Comparison of ENCODE assay signal across 8 mouse cellular contexts in genomic region chr6:31218880-31219279, GRCm38 (mm10).
DNase-seq lines count a peak whose midpoint lies in the region; ATAC-seq lines count a peak whose summit lies in the region.

No protein-coding gene starts in this region.

- ATAC-seq in kidney, embryonic 15.5 days (replicated peaks; ENCODE audit: low FRiP score), result no peak
- ATAC-seq in intestine, embryonic 15.5 days, result no peak
- ATAC-seq in neural tube, embryonic 12.5 days (ENCODE audit: low FRiP score, low read depth), result no peak

- H3K27me3 ChIP-seq in kidney, embryonic 15.5 days, result peaks cover 96% of the 10 kb centered on the region
- peaks cover 98% of the 10 kb centered on the region for H3K27me3 ChIP-seq in embryonic facial prominence, embryonic 10.5 days (replicated peaks; ENCODE audit: low read depth, poor library complexity, severe bottlenecking)
- H3K27me3 ChIP-seq in intestine, embryonic 15.5 days (replicated peaks), result peaks cover 49% of the 10 kb centered on the region
- H3K27me3 ChIP-seq in neural tube, embryonic 12.5 days (replicated peaks), result peaks cover 52% of the 10 kb centered on the region

- H3K9ac ChIP-seq in kidney, embryonic 15.5 days, result no peak overlapping the region
- H3K9ac ChIP-seq in intestine, embryonic 15.5 days, result no peak overlapping the region
- H3K9ac ChIP-seq in neural tube, embryonic 12.5 days, result no peak overlapping the region

- peak overlapping the region; percentile 100 for H3K4me2 ChIP-seq in kidney, embryonic 15.5 days
- peak overlapping the region; percentile 100 for H3K4me2 ChIP-seq in intestine, embryonic 15.5 days (replicated peaks)
- H3K4me2 ChIP-seq in neural tube, embryonic 12.5 days (replicated peaks), result peak overlapping the region; percentile 100

- no peak overlapping the region for H3K27ac ChIP-seq in kidney, embryonic 15.5 days
- H3K27ac ChIP-seq in embryonic facial prominence, embryonic 10.5 days (replicated peaks), result no peak overlapping the region
- H3K27ac ChIP-seq in intestine, embryonic 15.5 days, result no peak overlapping the region
- H3K27ac ChIP-seq in neural tube, embryonic 12.5 days, result no peak overlapping the region

- 28% methylated on average over 8 of the region's 8 CpGs for WGBS in kidney, embryonic 15.5 days
- WGBS in embryonic facial prominence, embryonic 10.5 days, result 35% methylated on average over 8 of the region's 8 CpGs
- WGBS in intestine, embryonic 15.5 days, result 42% methylated on average over 8 of the region's 8 CpGs
- 36% methylated on average over 8 of the region's 8 CpGs for WGBS in neural tube, embryonic 12.5 days

- H3K4me1 ChIP-seq in kidney, embryonic 15.5 days, result peaks cover 43% of the 10 kb centered on the region
- peaks cover 51% of the 10 kb centered on the region for H3K4me1 ChIP-seq in embryonic facial prominence, embryonic 10.5 days
- peaks cover 26% of the 10 kb centered on the region for H3K4me1 ChIP-seq in intestine, embryonic 15.5 days (replicated peaks)
- H3K4me1 ChIP-seq in neural tube, embryonic 12.5 days, result peaks cover 38% of the 10 kb centered on the region

- H3K4me3 ChIP-seq in kidney, embryonic 15.5 days (replicated peaks), result peak overlapping the region; percentile 64
- peak overlapping the region; percentile 86 for H3K4me3 ChIP-seq in embryonic facial prominence, embryonic 10.5 days
- peak overlapping the region; percentile 64; the same call in 1 of the 2 replicates for H3K4me3 ChIP-seq in intestine, embryonic 15.5 days (replicated peaks)
- H3K4me3 ChIP-seq in neural tube, embryonic 12.5 days, result peak overlapping the region; percentile 69; the same call in 1 of the 2 replicates

- no peaks in the 10 kb centered on the region for H3K9me3 ChIP-seq in kidney, embryonic 15.5 days (replicated peaks)
- no peaks in the 10 kb centered on the region for H3K9me3 ChIP-seq in embryonic facial prominence, embryonic 10.5 days
- no peaks in the 10 kb centered on the region for H3K9me3 ChIP-seq in intestine, embryonic 15.5 days
- H3K9me3 ChIP-seq in neural tube, embryonic 12.5 days, result no peaks in the 10 kb centered on the region

- no peaks in the 10 kb centered on the region for H3K36me3 ChIP-seq in kidney, embryonic 15.5 days
- H3K36me3 ChIP-seq in embryonic facial prominence, embryonic 10.5 days (replicated peaks), result no peaks in the 10 kb centered on the region
- no peaks in the 10 kb centered on the region for H3K36me3 ChIP-seq in intestine, embryonic 15.5 days
- H3K36me3 ChIP-seq in neural tube, embryonic 12.5 days, result no peaks in the 10 kb centered on the region

- no peak for DNase-seq in kidney, postnatal 4 days
- no peak for DNase-seq in embryonic facial prominence, embryonic 10.5 days (ENCODE audit: low spot score)
- no peak for DNase-seq in thymus, postnatal 10 days (ENCODE audit: low spot score in 2 of 2)
- no peak for DNase-seq in frontal cortex, postnatal 10 days (ENCODE audit: low spot score in 2 of 2)
- no peak for DNase-seq in gastrocnemius, adult 8-10 months (ENCODE audit: low spot score in 2 of 2)
